Mouse (Mus musculus): Measurements from ENCODE around the gene Dgkq.

- TF ChIP-seq CTCF (IDR thresholded peaks at IDR 0.05; ENCODE audit: extremely low read depth, insufficient read depth, insufficient read length, insufficient replicate concordance) (no peak), POLR2A (IDR thresholded peaks at IDR 0.05; ENCODE audit: low read depth, low read length) (no peak)
Measured at GRCm38 (mm10) chr5:108654444-108654990, 15.0 kb downstream of the Dgkq start.

Measured in spleen, adult 2 months (tissue).